Mouse (Mus musculus) layer of hippocampus, adult 9-10 months (tissue): ENCODE measurements around the gene Col9a3.

Experiments used
- DNase-seq: peaks from one replicate; pipeline ENCODE4 v3.0.0; 2022; ENCODE audit warnings: low spot score

Gene Col9a3

DNA sequence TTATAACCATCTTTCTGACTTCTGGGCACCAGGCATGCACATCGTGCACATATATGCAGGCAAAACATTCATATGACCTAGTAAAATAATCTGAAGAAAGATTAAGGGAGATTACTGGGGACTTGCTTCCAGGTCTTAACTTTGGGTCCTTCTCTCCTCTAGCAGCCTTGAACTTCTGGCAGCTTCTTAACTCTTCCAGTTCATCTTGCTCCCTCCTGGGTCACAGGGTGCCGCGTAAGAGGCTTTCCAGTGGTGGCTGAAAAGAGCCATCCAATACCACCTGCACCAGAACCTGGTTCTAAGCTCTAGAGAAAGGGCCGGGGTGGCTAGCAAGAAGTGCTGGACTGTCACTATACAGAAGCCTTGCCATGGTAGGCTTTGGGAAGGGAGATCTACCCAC lies at the start of gene Col9a3:
Col9a3 (plus strand) TSS at position 301 of the 400 bp plus-strand sequence.
- DNase-seq, result no peak

DNA sequence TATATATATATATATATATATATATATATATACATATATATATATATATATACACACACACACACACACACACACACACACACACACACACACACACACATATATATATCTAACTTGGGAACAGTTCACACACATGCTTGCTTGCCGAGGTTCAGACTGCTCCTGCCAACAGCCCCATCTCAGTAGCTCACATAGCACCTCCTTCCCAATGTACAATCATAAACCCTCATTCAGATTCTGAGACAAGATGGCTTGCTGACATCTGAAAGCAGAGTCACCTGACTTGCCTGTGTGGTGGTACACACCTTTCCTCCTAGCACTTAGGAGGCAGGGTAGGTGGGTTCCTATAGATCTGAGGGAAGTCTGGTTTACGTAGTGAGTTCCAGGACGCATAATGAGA lies 45.2 kb upstream of the Col9a3 start:
- no peak for DNase-seq

GRCm38 (mm10) chr2:180555219-180555618 lies 42.4 kb upstream of the Col9a3 start:
- no peak for DNase-seq

DNA sequence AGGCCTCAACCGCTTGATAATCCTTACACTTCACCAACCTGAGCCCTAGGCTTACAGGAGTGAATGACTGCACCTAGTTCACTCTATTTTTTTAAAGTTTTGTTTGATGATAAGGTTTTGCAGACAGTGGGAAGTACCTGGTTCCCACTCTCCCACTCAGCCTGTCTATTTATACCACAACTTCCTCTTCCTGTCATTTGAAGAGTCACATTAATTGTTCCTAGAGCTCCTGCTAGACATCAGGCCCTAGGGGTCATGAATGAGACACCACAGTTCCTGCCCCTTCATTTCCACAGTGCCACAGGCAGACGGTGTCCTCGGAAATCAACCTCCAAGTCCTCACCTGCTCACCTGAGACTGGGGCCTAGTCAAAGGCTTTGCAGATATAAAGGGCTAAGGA lies 41.1 kb upstream of the Col9a3 start:
- DNase-seq, result no peak

GRCm38 (mm10) chr2:180560245-180560644 lies 37.3 kb upstream of the Col9a3 start:
- no peak for DNase-seq

GRCm38 (mm10) chr2:180562146-180562545 lies 35.4 kb upstream of the Col9a3 start:
- DNase-seq, result no peak

GRCm38 (mm10) chr2:180563296-180563695 lies 34.3 kb upstream of the Col9a3 start:
- no peak for DNase-seq

DNA sequence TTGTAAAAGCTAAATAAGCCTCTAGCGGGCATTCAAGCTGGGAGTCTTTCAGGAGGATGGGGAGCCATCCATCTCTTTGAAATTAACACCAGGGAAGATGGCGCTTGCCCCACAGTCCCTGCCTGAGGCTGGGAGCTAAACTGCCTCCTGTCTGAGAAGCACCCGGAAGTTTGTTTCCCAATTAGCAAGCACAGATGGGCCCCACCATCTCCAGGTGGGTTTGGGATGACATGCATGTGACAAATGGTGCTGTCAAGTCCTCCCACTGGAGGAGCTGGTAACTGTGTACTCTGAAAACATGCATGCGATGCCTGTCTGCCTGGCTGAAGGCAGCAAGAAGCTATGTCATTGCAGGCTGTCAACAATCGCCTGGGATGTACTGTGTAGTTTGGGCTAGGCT lies 33.7 kb upstream of the Col9a3 start:
- no peak for DNase-seq

GRCm38 (mm10) chr2:180566240-180566913 lies 31.2 kb upstream of the Col9a3 start:
- no peak for DNase-seq

DNA sequence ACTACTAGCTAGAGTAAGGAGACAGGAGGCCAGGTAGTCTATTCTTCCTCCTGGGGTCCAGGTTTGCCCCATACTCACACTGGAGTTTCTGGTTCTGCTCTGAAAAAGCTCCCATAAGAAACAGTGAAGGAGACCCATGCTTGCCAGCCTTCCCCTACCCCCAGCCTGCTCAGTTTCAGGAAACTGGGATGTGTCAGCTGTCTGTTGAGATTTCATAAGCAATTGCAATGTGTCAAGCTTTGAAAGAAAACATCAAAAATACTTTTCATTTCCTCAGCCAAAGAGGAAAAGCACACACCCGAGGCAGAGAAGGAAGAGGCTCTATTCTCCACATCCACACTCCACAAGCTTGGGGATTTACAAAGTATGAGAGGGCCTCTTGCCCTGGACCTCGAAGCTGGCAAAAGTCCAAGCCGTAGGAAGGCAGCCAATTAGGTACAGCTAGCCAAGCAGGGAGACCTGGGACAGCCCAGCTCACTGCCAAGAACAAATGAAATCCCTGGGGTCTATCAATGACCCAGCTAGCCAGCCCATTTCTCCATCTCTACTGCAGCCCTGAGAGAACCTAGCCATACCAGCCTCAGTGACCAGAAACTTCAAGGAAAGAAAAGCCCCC lies 28.5 kb upstream of the Col9a3 start:
- no peak for DNase-seq

DNA sequence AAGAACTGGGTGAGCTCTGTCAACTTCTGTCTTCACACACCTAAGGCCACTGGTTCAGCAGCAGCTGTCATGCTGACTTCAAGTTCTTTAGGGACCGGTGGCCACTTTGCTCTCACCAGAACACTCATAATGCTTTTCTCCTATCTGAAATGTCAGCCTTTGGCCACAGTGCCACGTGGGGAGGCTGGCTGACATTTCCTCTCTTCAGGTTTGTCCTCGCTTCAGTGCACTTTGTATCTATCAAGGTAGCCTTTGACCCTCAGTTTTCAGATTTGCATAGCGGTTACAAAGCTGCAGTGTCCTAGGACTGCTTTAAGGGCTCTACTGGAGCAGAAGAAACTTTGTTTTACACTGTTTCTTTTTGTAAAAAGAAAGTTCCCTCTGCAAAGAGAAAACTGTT lies 21.1 kb upstream of the Col9a3 start:
- no peak for DNase-seq

DNA sequence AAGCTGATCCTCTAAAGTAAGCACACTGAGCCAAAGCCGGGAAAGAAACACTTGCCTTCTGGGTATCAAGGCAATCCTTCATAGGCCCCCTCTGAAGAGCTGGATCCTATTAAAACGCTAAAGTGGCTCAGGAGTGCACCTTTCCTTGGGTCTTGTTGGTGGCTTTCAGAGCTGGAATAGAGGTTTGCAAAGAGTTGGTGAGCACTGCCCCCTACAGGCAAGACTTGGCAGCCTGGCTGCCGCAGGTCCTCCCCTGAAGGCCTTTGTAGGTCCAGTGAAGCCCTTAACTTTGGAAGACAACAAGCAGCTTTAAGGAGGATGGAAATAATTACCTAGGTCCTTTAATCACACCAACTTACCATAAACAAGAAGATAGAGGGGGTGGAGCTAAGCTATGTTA lies 18.9 kb upstream of the Col9a3 start:
- DNase-seq, result no peak

DNA sequence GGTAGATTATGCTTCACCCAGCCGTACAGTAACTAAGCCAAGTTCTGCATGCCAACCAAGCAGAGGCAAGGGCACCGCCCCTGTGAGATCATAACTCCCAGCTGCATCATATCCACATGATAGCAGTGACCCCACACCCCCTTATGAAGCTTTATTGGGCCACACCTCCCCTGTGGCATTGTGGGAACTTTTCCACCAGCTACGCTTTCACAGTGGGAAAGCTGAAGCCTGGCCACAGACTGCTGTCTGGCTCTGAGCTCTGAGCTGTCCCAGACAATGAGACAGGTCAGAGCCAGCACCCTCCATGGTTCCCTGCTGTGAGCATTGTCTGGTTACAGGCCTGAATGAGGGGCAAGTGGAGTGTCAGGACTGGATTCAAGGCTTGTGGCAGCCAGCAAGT lies 16.6 kb upstream of the Col9a3 start, which contains the start of gene Mrgbp:
Mrgbp (plus strand) TSS at position 303 of the 400 bp plus-strand sequence.
- DNase-seq, result no peak

DNA sequence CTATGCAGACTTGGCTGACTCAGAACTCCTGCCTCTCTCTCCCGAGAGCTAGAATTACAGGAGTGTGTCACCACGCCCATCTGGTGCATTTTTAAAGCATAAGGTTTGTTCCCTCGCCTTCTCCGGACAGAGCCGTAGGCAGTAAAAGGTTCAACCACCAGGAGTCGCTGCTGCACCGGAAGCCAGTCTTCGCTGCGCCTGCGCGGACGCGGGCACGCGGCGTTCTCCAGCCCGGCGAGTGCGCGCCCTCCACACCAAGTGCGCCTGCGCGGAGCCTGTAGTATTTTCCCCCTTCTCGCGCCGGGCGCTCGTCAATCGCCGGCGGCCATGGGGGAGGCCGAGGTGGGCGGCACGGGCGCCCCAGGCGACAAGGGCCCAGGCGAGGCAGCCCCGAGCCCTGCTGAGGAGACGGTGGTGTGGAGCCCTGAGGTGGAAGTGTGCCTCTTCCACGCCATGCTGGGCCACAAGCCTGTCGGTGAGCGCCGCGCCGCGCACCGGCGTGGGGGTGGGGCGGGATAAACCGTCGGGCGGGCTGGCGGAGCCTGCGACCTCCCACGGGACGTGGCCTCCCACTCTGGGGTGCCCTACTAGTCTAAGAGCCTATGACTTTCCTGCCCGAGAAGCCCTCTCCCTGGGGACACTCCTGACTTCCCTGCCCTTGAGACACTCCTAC lies 15.0 kb upstream of the Col9a3 start:
- peak; percentile 92 for DNase-seq

- no peak for DNase-seq
Observed at GRCm38 (mm10) chr2:180583154-180583507, 14.5 kb upstream of the Col9a3 start.

GRCm38 (mm10) chr2:180588736-180589122 lies 8.9 kb upstream of the Col9a3 start:
- no peak for DNase-seq

- peak; percentile 52 for DNase-seq
Observed at GRCm38 (mm10) chr2:180589123-180589831, 8.3 kb upstream of the Col9a3 start, which contains the start of gene Ogfr. Gene Ogfr, plus strand, starts transcription at chr2:180589245.

- no peak for DNase-seq
Observed at GRCm38 (mm10) chr2:180598157-180598705, 641 bp downstream of the Col9a3 start.

DNA sequence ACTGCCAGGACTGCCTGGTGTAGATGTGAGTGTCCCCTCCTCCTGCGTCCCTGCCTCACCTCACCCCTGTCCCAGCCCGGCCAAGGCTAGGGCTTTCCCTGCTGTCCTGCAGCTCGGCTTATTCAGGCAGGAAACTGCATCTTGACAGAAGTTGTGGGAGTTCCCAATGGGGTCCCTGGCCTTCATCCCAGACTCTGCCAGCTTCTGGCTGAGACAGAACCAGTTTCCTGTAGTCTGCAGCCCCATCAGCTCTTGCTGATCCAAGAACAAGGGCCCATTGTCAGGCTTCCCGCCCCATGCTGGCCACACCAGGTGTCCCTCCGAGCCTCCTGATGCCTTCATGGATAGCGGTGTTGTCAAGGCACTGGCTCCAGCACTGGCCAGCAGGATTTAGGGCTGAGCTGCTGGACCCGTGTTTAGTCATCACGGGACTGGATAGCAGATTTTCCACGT lies 3.0 kb downstream of the Col9a3 start:
- no peak for DNase-seq

DNA sequence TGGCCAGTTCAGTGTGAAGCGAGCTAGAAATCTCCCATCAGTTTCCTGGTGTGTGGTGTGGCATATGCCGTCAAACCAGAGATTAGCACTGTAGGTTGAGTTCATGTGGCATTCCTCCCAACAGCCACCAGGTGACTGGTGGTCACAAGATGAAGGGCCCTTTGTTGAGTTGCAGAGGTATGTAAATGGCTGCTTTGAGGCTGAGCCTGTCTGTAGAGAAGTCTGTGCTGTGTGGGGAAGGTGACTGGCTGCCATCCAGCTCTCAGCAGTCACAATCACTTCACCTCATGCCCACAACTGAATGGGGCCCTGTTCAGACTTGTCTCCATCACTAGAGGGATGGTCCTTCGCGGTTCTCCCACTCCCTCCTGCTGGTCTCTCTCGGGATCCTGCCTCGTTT lies 7.2 kb downstream of the Col9a3 start:
- DNase-seq, result no peak

- DNase-seq, result no peak
Observed at GRCm38 (mm10) chr2:180610283-180610682, 12.7 kb downstream of the Col9a3 start.

DNA sequence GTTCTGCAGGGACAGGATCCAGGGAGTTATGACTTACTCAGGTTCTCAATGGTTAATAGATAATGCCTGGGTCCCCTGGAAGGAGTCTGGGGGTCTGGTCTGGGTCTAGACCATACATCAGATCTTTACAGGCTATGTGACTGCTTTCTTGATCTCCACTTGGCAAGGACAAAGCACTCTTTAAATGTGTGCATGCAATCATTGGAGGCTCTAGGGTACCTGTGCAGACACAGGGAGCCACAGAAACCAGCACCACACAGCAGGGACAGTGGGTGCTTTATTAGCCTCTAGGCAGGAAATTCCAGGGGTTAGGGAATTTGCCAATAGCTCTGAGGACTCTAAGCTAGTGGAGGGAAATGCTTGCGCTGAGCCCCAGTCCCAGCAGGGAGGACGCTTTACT lies 14.3 kb downstream of the Col9a3 start:
- DNase-seq, result no peak
